Mouse (Mus musculus): ENCODE results near the gene Krtap24-1.

Gene Krtap24-1

GRCm38 (mm10) chr16:88563045-88563913 lies 48.8 kb downstream of the Krtap24-1 start, which contains the start of gene Cldn8:
TSS of gene Cldn8 (minus strand) at chr16:88563183.
- DNase-seq = peak; percentile 14

- no peak for DNase-seq
Observed at GRCm38 (mm10) chr16:88561617-88562164, 50.4 kb downstream of the Krtap24-1 start.

Measured in embryo, embryonic 11 days (tissue).